Mouse (Mus musculus): ENCODE measurements around the gene Qprt.

DNA sequence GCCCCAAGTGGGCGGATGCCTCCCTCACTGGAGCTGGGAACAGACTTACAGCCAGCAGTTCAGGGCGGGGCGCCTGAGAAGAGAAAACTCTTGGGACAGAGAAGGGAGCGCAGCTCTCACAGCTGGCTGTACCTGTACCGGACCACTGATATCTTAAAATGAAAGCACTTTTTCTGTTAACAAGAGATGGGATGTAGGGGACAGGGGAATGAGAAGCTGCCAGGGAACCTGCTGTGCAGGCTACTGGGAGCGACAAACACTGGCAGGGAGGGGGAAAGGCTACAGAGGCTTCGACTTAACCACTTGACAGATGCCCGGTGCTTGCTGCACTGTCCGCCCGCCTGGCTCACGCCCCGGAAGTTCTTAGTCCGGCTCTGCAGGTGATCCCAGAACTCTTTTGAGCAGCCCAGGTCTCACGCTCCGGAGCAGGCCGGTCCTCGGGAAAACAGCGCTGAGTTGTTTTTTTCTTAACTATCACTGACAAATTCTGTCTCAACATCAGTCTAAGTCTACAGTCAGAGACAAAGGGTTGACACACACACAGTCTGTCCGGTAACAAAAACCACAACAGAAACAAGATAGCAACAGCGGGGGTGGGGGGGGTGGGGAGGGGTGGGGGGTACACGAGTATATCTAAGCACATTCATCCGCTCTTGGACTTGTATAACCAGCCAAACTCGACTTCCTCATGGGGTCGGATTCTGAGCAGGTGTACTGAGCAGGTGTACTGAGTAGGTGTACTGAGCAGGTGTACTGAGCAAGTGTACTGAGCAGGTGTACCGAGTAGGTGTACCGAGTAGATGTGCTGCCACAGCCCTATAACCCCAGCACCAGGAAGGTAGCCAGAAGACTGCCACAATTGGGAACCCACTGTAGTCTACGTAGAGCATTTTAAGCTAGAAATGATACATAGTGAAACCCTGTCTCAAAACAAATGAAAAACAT is 32.9 kb downstream of the Qprt start:
- TF ChIP-seq CHD2 (IDR thresholded peaks at IDR 0.05; ENCODE audit: low read depth, low read length) (no peak), ZNF384 (IDR thresholded peaks at IDR 0.05; ENCODE audit: low read depth, low read length) (no peak), MAFK (IDR thresholded peaks at IDR 0.05; ENCODE audit: insufficient read depth, low read depth, low read length) (no peak)

Data from ES-E14 (cell line).